Mouse (Mus musculus) E14TG2a.4 (cell line): ENCODE results near the gene Mief1.
A peak's percentile ranks its signal among the peaks of the same experiment; 100 is the strongest.

Experiments
- H3K27me3 ChIP-seq: 2 replicates; pipeline ENCODE4 v1.6.1; 2014; ENCODE audit warnings: low read length, control low read depth; ENCODE audit not compliant: insufficient read depth
- H3K36me3 ChIP-seq: 2 replicates; pipeline ENCODE4 v1.6.1; 2014; ENCODE audit warnings: low read length, control low read depth; ENCODE audit not compliant: insufficient read depth
- H3K4me1 ChIP-seq: replicated peaks from 2 replicates; pipeline ENCODE4 v1.6.1; 2014; ENCODE audit warnings: low read depth, low read length, control low read depth
- H3K4me3 ChIP-seq: replicated peaks from 2 replicates; pipeline ENCODE4 v1.5.1; 2014; ENCODE audit warnings: mild to moderate bottlenecking, low read length
- H3K9me3 ChIP-seq: 2 replicates; pipeline ENCODE4 v1.6.1; 2014; ENCODE audit warnings: low read length, control low read depth
- CTCF ChIP-seq: conservative IDR thresholded peaks from 2 replicates; pipeline ENCODE4 v1.5.1; 2014; ENCODE audit warnings: low read length
- NANOG ChIP-seq: IDR thresholded peaks from 2 replicates; pipeline ENCODE4 v1.6.1; 2014; ENCODE audit warnings: borderline replicate concordance, low read length, mixed read lengths
- POU5F1 ChIP-seq: IDR thresholded peaks from 2 replicates; pipeline ENCODE4 v1.6.1; 2014; ENCODE audit warnings: low read length, borderline replicate concordance

Mief1 gene

GRCm38 (mm10) chr15:80233733-80234509 is at the start of gene Mief1:
TSS of gene Mief1 (plus strand) at chr15:80234018.
- Histone ChIP-seq H3K4me1 (peaks cover 74% of the 10 kb centered on the region), H3K27me3 (no peaks in the 10 kb centered on the region), H3K36me3 (peaks cover 39% of the 10 kb centered on the region), H3K4me3 (peak within 1 kb of the TSS; percentile 97), H3K9me3 (no peaks in the 10 kb centered on the region)
- TF ChIP-seq POU5F1: no peak
- TF ChIP-seq CTCF: no peak
- TF ChIP-seq NANOG: no peak

- TF ChIP-seq POU5F1 (no peak), CTCF (no peak), NANOG (no peak)
- Histone ChIP-seq H3K9me3 (no peaks in the 10 kb centered on the region), H3K36me3 (no peaks in the 10 kb centered on the region), H3K27me3 (no peaks in the 10 kb centered on the region), H3K4me1 (peaks cover 45% of the 10 kb centered on the region), H3K4me3 (no peak overlapping the region)
Observed at GRCm38 (mm10) chr15:80188927-80189326, 44.9 kb upstream of the Mief1 start.

- Histone ChIP-seq H3K36me3 (no peaks in the 10 kb centered on the region), H3K4me1 (peaks cover 49% of the 10 kb centered on the region), H3K4me3 (no peak overlapping the region), H3K27me3 (no peaks in the 10 kb centered on the region), H3K9me3 (no peaks in the 10 kb centered on the region)
- TF ChIP-seq POU5F1: no peak
- no peak for TF ChIP-seq CTCF
- no peak for TF ChIP-seq NANOG
Observed at GRCm38 (mm10) chr15:80190075-80190474, 43.7 kb upstream of the Mief1 start.

GRCm38 (mm10) chr15:80191585-80192245 is 42.1 kb upstream of the Mief1 start:
- Histone ChIP-seq H3K4me1 (peaks cover 59% of the 10 kb centered on the region), H3K4me3 (no peak overlapping the region), H3K36me3 (no peaks in the 10 kb centered on the region), H3K9me3 (peaks cover 4% of the 10 kb centered on the region; the same call in 1 of the 2 replicates), H3K27me3 (no peaks in the 10 kb centered on the region)
- TF ChIP-seq NANOG: no peak
- no peak for TF ChIP-seq POU5F1
- TF ChIP-seq CTCF: no peak

- peaks cover 59% of the 10 kb centered on the region for H3K4me1 ChIP-seq
- TF ChIP-seq POU5F1 (no peak), NANOG (no peak), CTCF (no peak)
- no peaks in the 10 kb centered on the region for H3K36me3 ChIP-seq
- H3K27me3 ChIP-seq: no peaks in the 10 kb centered on the region
- H3K9me3 ChIP-seq: peaks cover 5% of the 10 kb centered on the region; the same call in 1 of the 2 replicates
- no peak overlapping the region for H3K4me3 ChIP-seq
Observed at GRCm38 (mm10) chr15:80192246-80192585, 41.6 kb upstream of the Mief1 start.

- H3K4me3 ChIP-seq: no peak overlapping the region
- no peaks in the 10 kb centered on the region for H3K36me3 ChIP-seq
- H3K9me3 ChIP-seq: peaks cover 5% of the 10 kb centered on the region; the same call in 1 of the 2 replicates
- no peak for TF ChIP-seq CTCF
- TF ChIP-seq POU5F1: no peak
- TF ChIP-seq NANOG: no peak
- peaks cover 59% of the 10 kb centered on the region for H3K4me1 ChIP-seq
- H3K27me3 ChIP-seq: no peaks in the 10 kb centered on the region
Observed at GRCm38 (mm10) chr15:80192847-80193246, 41.0 kb upstream of the Mief1 start.

GRCm38 (mm10) chr15:80199556-80199955 is 34.3 kb upstream of the Mief1 start:
- Histone ChIP-seq H3K4me3 (no peak overlapping the region), H3K4me1 (peaks cover 33% of the 10 kb centered on the region)
- no peak for TF ChIP-seq CTCF
- TF ChIP-seq NANOG: no peak
- TF ChIP-seq POU5F1: no peak

GRCm38 (mm10) chr15:80202111-80202775 is 31.6 kb upstream of the Mief1 start:
- no peaks in the 10 kb centered on the region for H3K36me3 ChIP-seq
- no peak for TF ChIP-seq NANOG
- no peak for TF ChIP-seq POU5F1
- TF ChIP-seq CTCF: no peak
- H3K4me1 ChIP-seq: peaks cover 31% of the 10 kb centered on the region
- no peaks in the 10 kb centered on the region for H3K9me3 ChIP-seq
- no peak overlapping the region for H3K4me3 ChIP-seq
- no peaks in the 10 kb centered on the region for H3K27me3 ChIP-seq

More at GRCm38 (mm10) chr15:80199556-80199955, 34.3 kb upstream of the Mief1 start:
- H3K27me3 ChIP-seq: no peaks in the 10 kb centered on the region
- H3K9me3 ChIP-seq: peaks cover 5% of the 10 kb centered on the region; the same call in 1 of the 2 replicates
- no peaks in the 10 kb centered on the region for H3K36me3 ChIP-seq
